Mouse (Mus musculus) kidney, postnatal 0 days (tissue): ENCODE results near the gene Gjb4. TPM values are rescaled to one million over a fixed set of nuclear protein-coding genes. Genes with fewer than 3 reads are reported as not detected.

Experiments used
- ATAC-seq: fragments of 200-750 bp; cut with Nextera tagmentation; replicated peaks from 2 replicates; pipeline ENCODE4 v1.8.0; 2017; ENCODE audit warnings: low read depth, moderate number of reproducible peaks, moderate TSS enrichment, moderate library complexity; ENCODE audit not compliant: low FRiP score
- DNase-seq: peaks from one replicate; pipeline ENCODE4 v3.0.0-alpha.2; 2016; ENCODE audit warnings: low spot score
- H3K27ac ChIP-seq: fragments of 300-500 bp; sonication (generic); 2 replicates; pipeline ENCODE4 v1.5.1; 2014; ENCODE audit warnings: mild to moderate bottlenecking
- H3K27me3 ChIP-seq: fragments of 300-500 bp; sonication (generic); 2 replicates; pipeline ENCODE4 v1.6.1; 2014; ENCODE audit warnings: low read length, mixed read lengths; ENCODE audit not compliant: insufficient read depth
- H3K36me3 ChIP-seq: fragments of 300-500 bp; sonication (generic); 2 replicates; pipeline ENCODE4 v1.6.1; 2014; ENCODE audit warnings: low read length, mixed read lengths; ENCODE audit not compliant: insufficient read depth
- H3K4me1 ChIP-seq: fragments of 300-500 bp; sonication (generic); replicated peaks from 2 replicates; pipeline ENCODE4 v1.6.1; 2014; ENCODE audit warnings: antibody characterized with exemption, low read length, mixed read lengths; ENCODE audit not compliant: insufficient read depth
- H3K4me2 ChIP-seq: fragments of 300-500 bp; sonication (generic); 2 replicates; pipeline ENCODE4 v1.6.1; 2014; ENCODE audit warnings: mild to moderate bottlenecking, low read length, moderate library complexity, mixed read lengths
- H3K4me3 ChIP-seq: fragments of 300-500 bp; sonication (generic); replicated peaks from 2 replicates; pipeline ENCODE4 v1.5.1; 2014; ENCODE audit warnings: low read depth, low read length
- H3K9ac ChIP-seq: fragments of 300-500 bp; sonication (generic); 2 replicates; pipeline ENCODE4 v1.6.1; 2014; ENCODE audit warnings: low read depth, low read length
- H3K9me3 ChIP-seq: fragments of 300-500 bp; sonication (generic); replicated peaks from 2 replicates; pipeline ENCODE4 v1.6.1; 2016; ENCODE audit warnings: low read length, inconsistent platforms, mixed read lengths
- CTCF ChIP-seq: IDR thresholded peaks from 2 replicates; pipeline ENCODE4 v1.5.1; 2016; ENCODE audit warnings: antibody characterized with exemption, low read depth, mild to moderate bottlenecking, moderate library complexity
- WGBS: fragments of 180-500 bp; shearing (Covaris S2); extraction: QIAGEN DNeasy Blood & Tissue Kit; methylation state at CpG from one replicate; pipeline ENCODE4 v1.1.7; 2014; 5-methylcytosine and 5-hydroxymethylcytosine counted together
- polyA plus RNA-seq: library from polyadenylated mRNA; unstranded; fragments of >200 nt; fragmentation: Nextera tagmentation; extraction: Ambion mirVana; gene quantifications from 2 replicates; pipeline ENCODE4 v1.2.1, GENCODE M21; 2015

Gjb4 gene
- polyA plus RNA-seq, 1 experiment from 2014 or later, result 1.2 TPM

- H3K27me3 ChIP-seq, result no peaks in the 10 kb centered on the region
- DNase-seq (no peak), ATAC-seq (no peak; the same call in 1 of the 2 replicates)
- H3K27ac ChIP-seq, result no peak overlapping the region
- no peaks in the 10 kb centered on the region for H3K4me1 ChIP-seq
- no peaks in the 10 kb centered on the region for H3K36me3 ChIP-seq
- 34% methylated on average over 15 of the region's 15 CpGs for WGBS
- no peaks in the 10 kb centered on the region for H3K9me3 ChIP-seq
- no peak overlapping the region for H3K9ac ChIP-seq
- no peak overlapping the region for H3K4me3 ChIP-seq
- no peak overlapping the region for H3K4me2 ChIP-seq
- no peak for TF ChIP-seq CTCF
Observed at GRCm38 (mm10) chr4:127354506-127355485, 915 bp upstream of the Gjb4 start.

- H3K4me1 ChIP-seq, result no peaks in the 10 kb centered on the region
- 55% methylated on average over 1 of the region's 1 CpGs for WGBS
- H3K4me2 ChIP-seq, result no peak overlapping the region
- H3K4me3 ChIP-seq, result no peak overlapping the region
- H3K9me3 ChIP-seq, result no peaks in the 10 kb centered on the region
- no peak for ATAC-seq
- no peak for TF ChIP-seq CTCF
- no peak overlapping the region for H3K9ac ChIP-seq
- no peak overlapping the region for H3K27ac ChIP-seq
- DNase-seq, result no peak
- H3K36me3 ChIP-seq, result no peaks in the 10 kb centered on the region
- H3K27me3 ChIP-seq, result no peaks in the 10 kb centered on the region
Observed at GRCm38 (mm10) chr4:127352594-127352993, 1.3 kb downstream of the Gjb4 start.

- no peak for TF ChIP-seq CTCF
- 62% methylated on average over 4 of the region's 4 CpGs for WGBS
Observed at GRCm38 (mm10) chr4:127349560-127350300, 4.2 kb downstream of the Gjb4 start.

GRCm38 (mm10) chr4:127345000-127345399, 8.9 kb downstream of the Gjb4 start:
- ATAC-seq, result no peak
- WGBS, result 84% methylated on average over 5 of the region's 5 CpGs
- Histone ChIP-seq H3K27ac (no peak overlapping the region), H3K9me3 (no peaks in the 10 kb centered on the region), H3K9ac (no peak overlapping the region), H3K36me3 (no peaks in the 10 kb centered on the region), H3K4me2 (no peak overlapping the region), H3K4me3 (no peak overlapping the region), H3K4me1 (no peaks in the 10 kb centered on the region), H3K27me3 (no peaks in the 10 kb centered on the region)
- DNase-seq, result no peak
- no peak for TF ChIP-seq CTCF

More at GRCm38 (mm10) chr4:127349560-127350300, 4.2 kb downstream of the Gjb4 start:
- Histone ChIP-seq H3K4me1 (no peaks in the 10 kb centered on the region), H3K9ac (no peak overlapping the region), H3K27me3 (no peaks in the 10 kb centered on the region), H3K4me3 (no peak overlapping the region), H3K36me3 (no peaks in the 10 kb centered on the region), H3K4me2 (no peak overlapping the region), H3K9me3 (no peaks in the 10 kb centered on the region), H3K27ac (no peak overlapping the region)
- DNase-seq (no peak), ATAC-seq (no peak)

- no peak for DNase-seq
- Histone ChIP-seq H3K27me3 (no peaks in the 10 kb centered on the region), H3K9me3 (no peaks in the 10 kb centered on the region), H3K9ac (no peak overlapping the region), H3K4me3 (no peak overlapping the region), H3K4me2 (no peak overlapping the region), H3K27ac (no peak overlapping the region), H3K4me1 (no peaks in the 10 kb centered on the region), H3K36me3 (no peaks in the 10 kb centered on the region)
- no peak for TF ChIP-seq CTCF
- 57% methylated on average over 6 of the region's 6 CpGs for WGBS
- ATAC-seq, result no peak
Observed at GRCm38 (mm10) chr4:127341372-127341771, 12.5 kb downstream of the Gjb4 start.

- DNase-seq, result no peak
- H3K9ac ChIP-seq, result no peak overlapping the region
- H3K4me1 ChIP-seq, result no peaks in the 10 kb centered on the region
- no peaks in the 10 kb centered on the region for H3K9me3 ChIP-seq
- no peak for ATAC-seq
- 75% methylated on average over 5 of the region's 5 CpGs for WGBS
- no peak overlapping the region for H3K27ac ChIP-seq
- H3K27me3 ChIP-seq, result no peaks in the 10 kb centered on the region; the same call in 1 of the 2 replicates
- no peak overlapping the region for H3K4me2 ChIP-seq
- H3K36me3 ChIP-seq, result no peaks in the 10 kb centered on the region
- no peak for TF ChIP-seq CTCF
- H3K4me3 ChIP-seq, result no peak overlapping the region
Observed at GRCm38 (mm10) chr4:127337668-127338067, 16.2 kb downstream of the Gjb4 start.
